Mouse (Mus musculus): ENCODE measurements around the gene Chl1. TPM values are rescaled to one million over a fixed set of nuclear protein-coding genes. Genes with fewer than 3 reads are reported as not detected.

Gene Chl1
- total and polyA plus RNA-seq, 3 experiments = not detected

- in situ Hi-C loops (cut with MboI; ENCODE audit: low pct_ligation_motif_present, low pct_unique_long_range_greater_than_20kb, low sequenced_read_pairs) = no loop called here
- Histone ChIP-seq H3K27ac (ENCODE audit: insufficient read depth, low read depth) (no peak overlapping the region), H3K9me3 (replicated peaks; ENCODE audit: low read length) (peaks cover 17% of the 10 kb centered on the region), H3K79me2 (replicated peaks; ENCODE audit: control insufficient read depth, extremely low read depth, insufficient read depth, poor library complexity, severe bottlenecking) (no peaks in the 10 kb centered on the region), H3K9ac (ENCODE audit: insufficient read depth, low read depth) (no peak overlapping the region), H3K27me3 (replicated peaks) (no peaks in the 10 kb centered on the region), H3K36me3 (replicated peaks in 1 of 2; ENCODE audit: control insufficient read depth in 1 of 2, insufficient read depth in 1 of 2, low read length in 1 of 2) (no peaks in the 10 kb centered on the region), H3K4me2 (ENCODE audit: insufficient read depth, low read depth, poor library complexity, severe bottlenecking) (no peak overlapping the region), H3K4me3 (replicated peaks in 1 of 3; ENCODE audit: low read depth in 2 of 3, low read length in 2 of 3, poor library complexity in 1 of 3) (no peak overlapping the region), H3K4me1 (ENCODE audit: control insufficient read depth in 1 of 2, insufficient read depth in 2 of 2) (no peaks in the 10 kb centered on the region)
- dilution Hi-C loops (cut with MboI; ENCODE audit: extremely low pct_ligation_motif_present, extremely low pct_unique_long_range_greater_than_20kb, low sequenced_read_pairs) = no loop called here
- TF ChIP-seq MAX (IDR thresholded peaks at IDR 0.05; ENCODE audit: low read length) = no peak
- no peak for TF ChIP-seq RAD21 (IDR thresholded peaks at IDR 0.05; ENCODE audit: low read depth, low read length)
- TF ChIP-seq GABPA (IDR thresholded peaks at IDR 0.05; ENCODE audit: insufficient replicate concordance, low read depth, low read length) = no peak
- TF ChIP-seq TCF12 (IDR thresholded peaks at IDR 0.05; ENCODE audit: low read depth, low read length) = no peak
- DNase-seq (ENCODE audit: extremely low read depth) = no peak
These were observed 73.8 kb downstream of the Chl1 start for GRCm38 (mm10) chr6:103584224-103584623.

DNA sequence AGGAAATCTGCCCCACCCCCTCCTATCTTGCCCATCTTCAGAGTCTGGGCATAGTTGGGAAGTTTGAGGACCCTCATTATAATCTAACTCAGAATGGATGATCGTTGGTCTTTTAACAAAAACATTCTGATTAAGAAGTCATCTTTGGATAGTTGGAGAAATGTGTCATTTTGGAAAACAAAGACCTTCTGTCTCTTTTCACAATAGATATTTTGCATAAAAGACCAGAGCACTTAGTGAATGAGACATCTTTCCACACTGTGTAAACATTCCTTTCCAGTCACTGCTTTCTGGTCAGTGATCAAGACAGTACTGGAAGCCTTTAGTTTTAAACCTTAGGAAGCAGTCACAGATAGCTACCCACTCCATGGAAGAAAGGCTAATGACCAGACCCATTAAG lies 75.3 kb downstream of the Chl1 start:
- dilution Hi-C loops (cut with MboI; ENCODE audit: extremely low pct_ligation_motif_present, extremely low pct_unique_long_range_greater_than_20kb, low sequenced_read_pairs) = no loop called here

GRCm38 (mm10) chr6:103586081-103586480 lies 75.7 kb downstream of the Chl1 start:
- TF ChIP-seq EP300 (IDR thresholded peaks at IDR 0.05; ENCODE audit: low read length) = no peak
- TF ChIP-seq UBTF (IDR thresholded peaks at IDR 0.05; ENCODE audit: low read depth, low read length) = no peak
- no peak for TF ChIP-seq NRF1 (IDR thresholded peaks at IDR 0.05; ENCODE audit: low read depth, low read length)
- no peak for TF ChIP-seq CHD2 (IDR thresholded peaks at IDR 0.05; ENCODE audit: low read length)
- TF ChIP-seq GABPA (IDR thresholded peaks at IDR 0.05; ENCODE audit: insufficient replicate concordance, low read depth, low read length) = no peak
- no peak for TF ChIP-seq ZMIZ1 (IDR thresholded peaks at IDR 0.05; ENCODE audit: low read depth, low read length)
- DNase-seq (ENCODE audit: extremely low read depth) = no peak
- Histone ChIP-seq H3K79me2 (replicated peaks; ENCODE audit: control insufficient read depth, extremely low read depth, insufficient read depth, poor library complexity, severe bottlenecking) (no peaks in the 10 kb centered on the region), H3K27ac (ENCODE audit: insufficient read depth, low read depth) (no peak overlapping the region), H3K4me2 (ENCODE audit: insufficient read depth, low read depth, poor library complexity, severe bottlenecking) (no peak overlapping the region), H3K9ac (ENCODE audit: insufficient read depth, low read depth) (no peak overlapping the region), H3K4me3 (replicated peaks in 1 of 3; ENCODE audit: low read depth in 2 of 3, low read length in 2 of 3, poor library complexity in 1 of 3) (no peak overlapping the region), H3K9me3 (replicated peaks; ENCODE audit: low read length) (peaks cover 20% of the 10 kb centered on the region), H3K4me1 (ENCODE audit: control insufficient read depth in 1 of 2, insufficient read depth in 2 of 2) (no peaks in the 10 kb centered on the region), H3K36me3 (replicated peaks in 1 of 2; ENCODE audit: control insufficient read depth in 1 of 2, insufficient read depth in 1 of 2, low read length in 1 of 2) (no peaks in the 10 kb centered on the region), H3K27me3 (replicated peaks) (no peaks in the 10 kb centered on the region)
- in situ Hi-C loops (cut with MboI; ENCODE audit: low pct_ligation_motif_present, low pct_unique_long_range_greater_than_20kb, low sequenced_read_pairs) = no loop called here
- dilution Hi-C loops (cut with MboI; ENCODE audit: extremely low pct_ligation_motif_present, extremely low pct_unique_long_range_greater_than_20kb, low sequenced_read_pairs) = no loop called here

More for the DNA sequence above, 75.3 kb downstream of the Chl1 start:
- in situ Hi-C loops (cut with MboI; ENCODE audit: low pct_ligation_motif_present, low pct_unique_long_range_greater_than_20kb, low sequenced_read_pairs) = no loop called here
- no peaks in the 10 kb centered on the region for H3K27me3 ChIP-seq (replicated peaks)
- no peaks in the 10 kb centered on the region for H3K4me1 ChIP-seq (ENCODE audit: control insufficient read depth in 1 of 2, insufficient read depth in 2 of 2)
- no peak overlapping the region for H3K4me3 ChIP-seq (replicated peaks in 1 of 3; ENCODE audit: low read depth in 2 of 3, low read length in 2 of 3, poor library complexity in 1 of 3)
- H3K27ac ChIP-seq (ENCODE audit: insufficient read depth, low read depth) = no peak overlapping the region
- H3K9ac ChIP-seq (ENCODE audit: insufficient read depth, low read depth) = no peak overlapping the region
- H3K79me2 ChIP-seq (replicated peaks; ENCODE audit: control insufficient read depth, extremely low read depth, insufficient read depth, poor library complexity, severe bottlenecking) = no peaks in the 10 kb centered on the region
- no peak for DNase-seq (ENCODE audit: extremely low read depth)
- no peaks in the 10 kb centered on the region for H3K36me3 ChIP-seq (replicated peaks in 1 of 2; ENCODE audit: control insufficient read depth in 1 of 2, insufficient read depth in 1 of 2, low read length in 1 of 2)
- no peak for TF ChIP-seq ELF1 (IDR thresholded peaks at IDR 0.05; ENCODE audit: low read depth, low read length)
- no peak for TF ChIP-seq MXI1 (IDR thresholded peaks at IDR 0.05; ENCODE audit: low read depth, low read length)
- TF ChIP-seq SIN3A (IDR thresholded peaks at IDR 0.05; ENCODE audit: low read length) = no peak
- no peak for TF ChIP-seq NRF1 (IDR thresholded peaks at IDR 0.05; ENCODE audit: low read depth, low read length)
- no peak for TF ChIP-seq JUN (IDR thresholded peaks at IDR 0.05; ENCODE audit: insufficient read depth, low read depth, low read length)
- no peak for TF ChIP-seq SMC3 (IDR thresholded peaks at IDR 0.05; ENCODE audit: low read depth, low read length)
- no peak for TF ChIP-seq MAFK (IDR thresholded peaks at IDR 0.05; ENCODE audit: insufficient replicate concordance, low read length)
- TF ChIP-seq USF1 (IDR thresholded peaks at IDR 0.05; ENCODE audit: low read depth, low read length) = no peak
- TF ChIP-seq POLR2AphosphoS2 (IDR thresholded peaks at IDR 0.05; ENCODE audit: low read depth, low read length) = no peak
- no peak for TF ChIP-seq ZKSCAN1 (IDR thresholded peaks at IDR 0.05; ENCODE audit: borderline replicate concordance, low read depth, low read length)
- TF ChIP-seq KAT2A (IDR thresholded peaks at IDR 0.05; ENCODE audit: insufficient replicate concordance, low read length) = no peak
- no peak for TF ChIP-seq CHD1 (IDR thresholded peaks at IDR 0.05; ENCODE audit: low read depth, low read length)
- no peak for TF ChIP-seq MYC (IDR thresholded peaks at IDR 0.05; ENCODE audit: low read depth, low read length)
- TF ChIP-seq E2F4 (IDR thresholded peaks at IDR 0.05; ENCODE audit: insufficient replicate concordance, low read depth, low read length) = no peak
- no peak for TF ChIP-seq USF2 (conservative IDR thresholded peaks at IDR 0.05; ENCODE audit: low read depth, low read length)
- no peak for TF ChIP-seq CTCF (conservative IDR thresholded peaks at IDR 0.05 in 1 of 2, IDR thresholded peaks at IDR 0.05 in 1 of 2; ENCODE audit: low read depth in 2 of 2, low read length in 2 of 2)
- H3K9me3 ChIP-seq (replicated peaks; ENCODE audit: low read length) = peaks cover 18% of the 10 kb centered on the region
- no peak overlapping the region for H3K4me2 ChIP-seq (ENCODE audit: insufficient read depth, low read depth, poor library complexity, severe bottlenecking)

Measured in CH12.LX (cell line).